ENCODE assay signal across 9 mouse cellular contexts in genomic region chr14:21101562-21101961, GRCm38 (mm10). TPM values are rescaled to one million over a fixed set of nuclear protein-coding genes. Genes with fewer than 3 reads are reported as not detected.
A peak's percentile ranks its signal among the peaks of the same experiment; 100 is the strongest.
DNase-seq lines count a peak whose midpoint lies in the region; ATAC-seq and TF ChIP-seq lines count a peak whose summit lies in the region.
"Had no signal": no experiment of that assay in that cellular context is flagged by ENCODE, and none has a peak within 500 bp of the region (broad histone marks: within the 10 kb centered on the region; RNA-seq: fewer than 3 reads in every experiment).

No protein-coding gene starts in this region.

- H3K4me2 ChIP-seq in midbrain, postnatal 0 days (ENCODE audit: low read depth, low read length, poor library complexity, severe bottlenecking), result no peak overlapping the region

- no peak overlapping the region for H3K27ac ChIP-seq in midbrain, postnatal 0 days (ENCODE audit: low read depth, low read length)
- H3K27ac ChIP-seq in midbrain, embryonic 10.5 days (replicated peaks), result no peak overlapping the region
- H3K27ac ChIP-seq in gastrocnemius, adult 2 months, result peak overlapping the region; percentile 62
- H3K27ac ChIP-seq: liver, embryonic 14.5 days had no signal

- H3K4me3 ChIP-seq in midbrain, postnatal 0 days (ENCODE audit: low read depth, low read length), result no peak overlapping the region
- no peak overlapping the region for H3K4me3 ChIP-seq in midbrain, embryonic 10.5 days
- no peak overlapping the region for H3K4me3 ChIP-seq in gastrocnemius, adult 2 months

- H3K9me3 ChIP-seq in midbrain, postnatal 0 days (ENCODE audit: low read length), result no peaks in the 10 kb centered on the region
- H3K9me3 ChIP-seq in midbrain, embryonic 10.5 days (replicated peaks), result no peaks in the 10 kb centered on the region

- no peak overlapping the region for H3K9ac ChIP-seq in midbrain, postnatal 0 days (replicated peaks; ENCODE audit: low read length, poor library complexity, severe bottlenecking)
- H3K9ac ChIP-seq: liver, embryonic 14.5 days had no signal

- no peaks in the 10 kb centered on the region for H3K4me1 ChIP-seq in midbrain, postnatal 0 days (ENCODE audit: insufficient read depth, low read length)
- H3K4me1 ChIP-seq in midbrain, embryonic 10.5 days, result no peaks in the 10 kb centered on the region

- peak; percentile 21 for DNase-seq in midbrain, postnatal 0 days (ENCODE audit: low spot score)
- no peak for DNase-seq in midbrain, embryonic 10.5 days (ENCODE audit: low spot score)
- DNase-seq in gastrocnemius, adult 2 months, result peak; percentile 64
- peak; percentile 52 for DNase-seq in naive thymus-derived CD4-positive, alpha-beta T cell, adult 2 months (ENCODE audit: low read depth)
- no peak for DNase-seq in urinary bladder, postnatal 25 days (ENCODE audit: low spot score)
- no peak for DNase-seq in left cerebral cortex, adult 11 months (ENCODE audit: low spot score)

- no peak for TF ChIP-seq CTCF in midbrain, postnatal 0 days (IDR thresholded peaks at IDR 0.05)
- TF ChIP-seq CTCF in gastrocnemius, adult 2 months (IDR thresholded peaks at IDR 0.05), result no peak

- H3K36me3 ChIP-seq in midbrain, postnatal 0 days (ENCODE audit: insufficient read depth, low read length), result no peaks in the 10 kb centered on the region
- H3K36me3 ChIP-seq in midbrain, embryonic 10.5 days, result peaks cover 1% of the 10 kb centered on the region; the same call in 1 of the 2 replicates

- WGBS in midbrain, postnatal 0 days, result 45% methylated on average over 7 of the region's 7 CpGs
- WGBS in midbrain, embryonic 10.5 days, result 74% methylated on average over 7 of the region's 7 CpGs

- intact Hi-C loops in gastrocnemius, adult 2 months (cut with DNase I), result no loop called here

- H3K27me3 ChIP-seq in midbrain, postnatal 0 days (ENCODE audit: insufficient read depth, low read length), result no peaks in the 10 kb centered on the region
- no peaks in the 10 kb centered on the region for H3K27me3 ChIP-seq in midbrain, embryonic 10.5 days (ENCODE audit: low read depth, poor library complexity, severe bottlenecking)

- ATAC-seq in midbrain, postnatal 0 days (ENCODE audit: low FRiP score), result no peak
- peak; percentile 55 for ATAC-seq in inflammation-experienced regulatory T-cells, adult 6 months
- no peak for ATAC-seq in erythroid progenitor cell, adult 5-6 weeks (replicated peaks; ENCODE audit: low FRiP score, poor library complexity, severe bottlenecking)

RNA-seq across cellular contexts. Expression of gene Adk, which starts 49.2 kb away (rescaled TPM):
- total RNA-seq in midbrain, postnatal 0 days (2014; rRNA removed), result 25.3 and 27.3 TPM in 2 replicates
- polyA plus RNA-seq in midbrain, postnatal 0 days (2015; fragmentation: Nextera tagmentation; extraction: Ambion mirVana), result 48.3 and 50.6 TPM in 2 replicates
- 122 and 153 TPM in 2 replicates for polyA plus RNA-seq in midbrain, embryonic 10.5 days (2016; fragmentation: Nextera tagmentation; extraction: Ambion mirVana)
- 100 to 1,000 TPM in 1 of 2 experiments, 10 to 100 TPM in 1; 77.1 to 152 TPM for total RNA-seq in gastrocnemius, adult 2 months (2021)
- polyA plus RNA-seq in inflammation-experienced regulatory T-cells, adult 6 months (2017; shearing (Covaris generic)), result 100 to 1,000 TPM in 2 of 3 experiments, 10 to 100 TPM in 1; 84.7 to 128 (median 118) TPM
- 28.1 and 67.1 TPM in 2 replicates for total RNA-seq in erythroid progenitor cell, adult 5-6 weeks (2015; ENCODE audit: low replicate concordance)
- 31.3 and 66.4 TPM in 2 replicates for total RNA-seq in erythroid progenitor cell, adult 5-6 weeks (2017; ENCODE audit: low replicate concordance)

RNA-seq across cellular contexts. Expression of gene Ap3m1, which starts 49.3 kb away (rescaled TPM):
- 53.9 and 67.6 TPM in 2 replicates for total RNA-seq in midbrain, postnatal 0 days (2014; rRNA removed)
- polyA plus RNA-seq in midbrain, postnatal 0 days (2015; fragmentation: Nextera tagmentation; extraction: Ambion mirVana), result 50.1 and 54.2 TPM in 2 replicates
- polyA plus RNA-seq in midbrain, embryonic 10.5 days (2016; fragmentation: Nextera tagmentation; extraction: Ambion mirVana), result 108 and 122 TPM in 2 replicates
- total RNA-seq in gastrocnemius, adult 2 months (2021), result 10 to 100 TPM; 34.6 to 41.0 TPM
- polyA plus RNA-seq in inflammation-experienced regulatory T-cells, adult 6 months (2017; shearing (Covaris generic)), result 100 to 1,000 TPM in 1 of 3 experiments, 10 to 100 TPM in 2; 70.6 to 107 (median 81.6) TPM
- total RNA-seq in erythroid progenitor cell, adult 5-6 weeks (2015; ENCODE audit: low replicate concordance), result 9.7 and 18.4 TPM in 2 replicates
- 34.5 and 53.3 TPM in 2 replicates for total RNA-seq in erythroid progenitor cell, adult 5-6 weeks (2017; ENCODE audit: low replicate concordance)

Comparison
In these comparisons a context has a peak if more than half of its experiments do, and no peak if none do; other contexts are left out.
1. DNase-seq: peak in midbrain, postnatal 0 days (single experiment), gastrocnemius, adult 2 months (single experiment) and naive thymus-derived CD4-positive, alpha-beta T cell, adult 2 months (single experiment); none in midbrain, embryonic 10.5 days (single experiment), urinary bladder, postnatal 25 days (single experiment) and left cerebral cortex, adult 11 months (single experiment).